Mouse (Mus musculus) lung, postnatal 0 days (tissue): ENCODE results near the gene Bco2.

Experiments used
- CTCF ChIP-seq: IDR thresholded peaks from 2 replicates; pipeline ENCODE4 v1.5.1; 2016; ENCODE audit warnings: antibody characterized with exemption, mild to moderate bottlenecking
- EP300 ChIP-seq: IDR thresholded peaks from 2 replicates; pipeline ENCODE4 v1.6.1; 2016; ENCODE audit warnings: antibody characterized with exemption, mild to moderate bottlenecking, control low read depth

- TF ChIP-seq CTCF (no peak), EP300 (no peak)
Measured at GRCm38 (mm10) chr9:50594794-50595417, 39.9 kb upstream of the Bco2 start.
